In the genomic region with DNA sequence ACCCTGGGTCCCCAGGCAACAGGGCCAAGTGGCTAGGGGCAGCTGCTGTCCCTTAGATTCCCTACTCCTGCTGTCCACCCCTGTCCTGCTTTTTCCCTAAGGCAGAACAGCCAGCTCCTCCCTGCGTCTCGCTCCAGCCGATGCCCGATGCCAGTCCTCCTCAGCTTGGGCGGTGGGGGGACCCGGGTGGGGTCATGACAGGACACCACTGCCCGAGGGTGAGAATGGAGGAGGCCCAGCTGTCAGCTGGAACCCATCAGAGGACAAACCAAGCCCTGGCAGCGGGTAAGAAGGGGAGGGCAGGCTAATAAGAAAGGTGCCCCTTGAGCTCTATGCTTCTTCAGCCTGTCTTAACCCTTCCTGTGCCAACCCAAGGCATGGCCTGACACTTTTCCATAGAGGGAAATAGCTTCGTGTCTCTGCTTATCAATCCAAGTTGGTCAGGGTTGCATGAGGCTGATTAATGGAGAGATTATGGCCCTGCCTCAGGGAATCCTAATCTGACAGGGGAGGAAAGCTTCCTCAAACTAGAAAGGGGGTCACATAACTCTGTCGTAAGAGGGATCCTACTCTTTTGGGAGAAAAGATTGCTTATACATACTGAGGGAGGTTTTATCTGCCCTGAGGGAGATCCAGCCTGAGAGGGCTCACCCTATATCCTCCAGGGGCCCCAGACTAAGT, we compare ENCODE assay signal across 16 mouse cellular contexts. TPM values are rescaled to one million over a fixed set of nuclear protein-coding genes. Genes with fewer than 3 reads are reported as not detected.
DNase-seq lines count a peak whose midpoint lies in the region; TF ChIP-seq lines count a peak whose summit lies in the region.
"Had no signal": no experiment of that assay in that cellular context is flagged by ENCODE, and none has a peak within 500 bp of the region (broad histone marks: within the 10 kb centered on the region; RNA-seq: fewer than 3 reads in every experiment).

No protein-coding gene starts in this region.

- H3K79me2 ChIP-seq in heart, adult 2 months (replicated peaks; ENCODE audit: control insufficient read depth, insufficient read depth, low read length): no peaks in the 10 kb centered on the region
- no peaks in the 10 kb centered on the region for H3K79me2 ChIP-seq in MEL (ENCODE audit: control insufficient read depth, insufficient read depth, low read length, poor library complexity)

- peak overlapping the region; percentile 70 for H3K27ac ChIP-seq in heart, adult 2 months
- H3K27ac ChIP-seq in layer of hippocampus, adult 2 months: peak overlapping the region; percentile 69
- no peak overlapping the region for H3K27ac ChIP-seq in MEL (ENCODE audit: control insufficient read depth, low read depth, low read length)

- peak overlapping the region; percentile 34 for H3K9ac ChIP-seq in heart, adult 2 months (ENCODE audit: low read depth, low read length)
- no peak overlapping the region for H3K9ac ChIP-seq in MEL (ENCODE audit: control insufficient read depth, low read depth, low read length, poor library complexity, severe bottlenecking)

- no peak for TF ChIP-seq CTCF in heart, adult 2 months (IDR thresholded peaks at IDR 0.05)
- TF ChIP-seq CTCF in layer of hippocampus, adult 2 months (conservative IDR thresholded peaks at IDR 0.05): no peak
- no peak for TF ChIP-seq CTCF in MEL (IDR thresholded peaks at IDR 0.05 in 2 of 3, conservative IDR thresholded peaks at IDR 0.05 in 1 of 3; ENCODE audit: control insufficient read depth in 1 of 3, insufficient read depth in 1 of 3, low read depth in 2 of 3, low read length in 3 of 3, poor library complexity in 1 of 3, severe bottlenecking in 1 of 3)

- peaks cover 3% of the 10 kb centered on the region; the same call in 1 of the 2 replicates for H3K4me1 ChIP-seq in heart, adult 2 months (ENCODE audit: control insufficient read depth, insufficient read depth, low read length)
- peaks cover 5 to 15% of the 10 kb centered on the region in 2 experiments for H3K4me1 ChIP-seq in MEL (ENCODE audit: control insufficient read depth in 1 of 2, insufficient read depth in 2 of 2, low read length in 2 of 2)

- intact Hi-C loops in heart, adult 2 months (cut with DNase I): no loop called here

- H3K9me3 ChIP-seq in MEL (replicated peaks; ENCODE audit: insufficient read depth, low read length): no peaks in the 10 kb centered on the region

- no peak for TF ChIP-seq POLR2A in heart, adult 2 months (IDR thresholded peaks at IDR 0.05; ENCODE audit: insufficient read depth, low read depth, low read length)
- TF ChIP-seq POLR2A in MEL (IDR thresholded peaks at IDR 0.05; ENCODE audit: control insufficient read depth in 1 of 2, insufficient read depth in 1 of 2, low read depth in 1 of 2, low read length in 2 of 2, poor library complexity in 1 of 2): no peak

- H3K27me3 ChIP-seq in heart, adult 2 months (ENCODE audit: control insufficient read depth, insufficient read depth, low read length): no peaks in the 10 kb centered on the region
- H3K27me3 ChIP-seq in MEL (ENCODE audit: control insufficient read depth in 1 of 2, insufficient read depth in 2 of 2, low read length in 2 of 2): no peaks in the 10 kb centered on the region

- TF ChIP-seq RAD21 in MEL (IDR thresholded peaks at IDR 0.05; ENCODE audit: low read depth, low read length): no peak

- peak; percentile 44; the same call in 1 of the 2 replicates for TF ChIP-seq EP300 in heart, adult 2 months (IDR thresholded peaks at IDR 0.05; ENCODE audit: insufficient read depth, low read depth, low read length)
- TF ChIP-seq EP300 in MEL (IDR thresholded peaks at IDR 0.05; ENCODE audit: low read depth in 1 of 2, low read length in 2 of 2): peak; percentile 4 to 51; a peak in 2 of 4 replicates

- no peaks in the 10 kb centered on the region for H3K36me3 ChIP-seq in heart, adult 2 months (ENCODE audit: control insufficient read depth, insufficient read depth, low read length)
- H3K36me3 ChIP-seq in MEL (ENCODE audit: control insufficient read depth in 1 of 2, insufficient read depth in 2 of 2, low read length in 2 of 2): peaks cover 0 to 3% of the 10 kb centered on the region in 2 experiments; a peak in 1 of 4 replicates

- whole genome bisulfite sequencing in heart, adult 2 months: 68% methylated on average over 10 of the region's 10 CpGs

- DNase-seq in heart, adult 2 months: peak; percentile 45 to 68
- DNase-seq in heart, postnatal 4 days: no peak
- no peak for DNase-seq in layer of hippocampus, adult 2 months (ENCODE audit: low spot score in 2 of 2)
- no peak for DNase-seq in layer of hippocampus, postnatal 10 days (ENCODE audit: low spot score in 2 of 2)
- DNase-seq in MEL (ENCODE audit: low read depth, low spot score): no peak
- DNase-seq in gastrocnemius, postnatal 10 days: peak; percentile 45
- DNase-seq in thymus, postnatal 36 days: no peak
- DNase-seq in adrenal gland, postnatal 36 days: no peak
- DNase-seq: embryo, embryonic 11 days; kidney, adult 9 months; layer of hippocampus, postnatal 36 days had no signal

- H3K4me3 ChIP-seq in heart, adult 2 months: no peak overlapping the region
- H3K4me3 ChIP-seq in layer of hippocampus, adult 2 months: no peak overlapping the region
- no peak overlapping the region for H3K4me3 ChIP-seq in MEL (ENCODE audit: control insufficient read depth in 1 of 2, insufficient read depth in 1 of 2, low read depth in 2 of 2, low read length in 2 of 2)

TF ChIP-seq in MEL, 35 proteins besides CTCF, POLR2A, EP300 and RAD21:
- TF ChIP-seq GATA1 (IDR thresholded peaks at IDR 0.05; ENCODE audit: low read depth, low read length): peak; percentile 66
- TF ChIP-seq RCOR1 (IDR thresholded peaks at IDR 0.05; ENCODE audit: low read depth, low read length): peak; percentile 45; the same call in 1 of the 2 replicates
- no peak for TF ChIP-seq ZMIZ1 (IDR thresholded peaks at IDR 0.05; ENCODE audit: low read depth, low read length)
- peak; percentile 45; the same call in 1 of the 2 replicates for TF ChIP-seq SIN3A (IDR thresholded peaks at IDR 0.05; ENCODE audit: low read length)
- TF ChIP-seq ZC3H11A (IDR thresholded peaks at IDR 0.05; ENCODE audit: low read depth, low read length): no peak
- no peak for TF ChIP-seq MEF2A (IDR thresholded peaks at IDR 0.05; ENCODE audit: extremely low read depth, insufficient replicate concordance, low read depth, low read length, poor library complexity, severe bottlenecking)
- no peak for TF ChIP-seq E2F4 (IDR thresholded peaks at IDR 0.05; ENCODE audit: borderline replicate concordance, low read depth, low read length)
- no peak for TF ChIP-seq MAFK (IDR thresholded peaks at IDR 0.05; ENCODE audit: borderline replicate concordance, low read depth, low read length)
- TF ChIP-seq GABPA (IDR thresholded peaks at IDR 0.05; ENCODE audit: low read depth, low read length): no peak
- TF ChIP-seq TCF12 (IDR thresholded peaks at IDR 0.05; ENCODE audit: low read depth, low read length): peak; percentile 25; the same call in 1 of the 2 replicates
- no peak for TF ChIP-seq ZNF384 (IDR thresholded peaks at IDR 0.05; ENCODE audit: low read depth, low read length)
- TF ChIP-seq MAX (IDR thresholded peaks at IDR 0.05; ENCODE audit: low read length): 0 out of 2 replicates have a peak, but pooled peaks have one; percentile 30
- peak; percentile 57; the same call in 1 of the 2 replicates for TF ChIP-seq TBP (IDR thresholded peaks at IDR 0.05; ENCODE audit: low read depth, low read length)
- TF ChIP-seq CHD2 (IDR thresholded peaks at IDR 0.05; ENCODE audit: low read length): no peak
- TF ChIP-seq ETS1 (IDR thresholded peaks at IDR 0.05; ENCODE audit: low read depth, low read length): peak; percentile 37; the same call in 1 of the 2 replicates
- no peak for TF ChIP-seq ELF1 (IDR thresholded peaks at IDR 0.05; ENCODE audit: low read depth, low read length)

RNA-seq across cellular contexts. Expression of gene 1600014C23Rik, which starts 27.5 kb away (rescaled TPM):
- under 1 TPM in 1 of 2 experiments, not detected in 1; 0.66 TPM for total RNA-seq in heart, adult 2 months (2021)
- polyA plus RNA-seq in heart, adult 2 months (2012; rRNA removed): 0.88 TPM in 1 of 2 replicates, not detected in the other
- total RNA-seq in heart, postnatal 4 days (2021): under 1 TPM in 1 of 2 experiments, not detected in 1; 0.97 TPM
- total RNA-seq in layer of hippocampus, adult 2 months (2021): not detected
- not detected for total RNA-seq in layer of hippocampus, postnatal 10 days (2021)
- 0.81 and 2.1 TPM in 2 replicates for total RNA-seq in MEL (2012; rRNA removed)
- 1 to 10 TPM in 1 of 2 experiments, not detected in 1; 2.7 TPM for polyA plus RNA-seq in MEL (2012; ENCODE audit: insufficient read depth in 1 of 2, insufficient read length in 2 of 2, low read depth in 1 of 2, low replicate concordance in 2 of 2, missing spikeins in 1 of 2)
- total RNA-seq in gastrocnemius, postnatal 10 days (2021): not detected
- total RNA-seq in adrenal gland, postnatal 36 days (2021): not detected
- total RNA-seq: hematopoietic stem cell, adult 5-6 weeks; layer of hippocampus, postnatal 36 days; liver, adult 2 months; megakaryocyte progenitor cell, adult 5-6 weeks; neutrophil, adult 5-6 weeks had no signal
- polyA plus RNA-seq: activated CD4-positive, CD25-positive, alpha-beta regulatory T cell, adult 4 months; liver, adult 2 months had no signal

Comparison
In these comparisons a context has a peak if more than half of its experiments do, and no peak if none do; other contexts are left out.
1. DNase-seq: peak in heart, adult 2 months (2 of 2) and gastrocnemius, postnatal 10 days (single experiment); none in heart, postnatal 4 days (single experiment), layer of hippocampus, adult 2 months (0 of 2), layer of hippocampus, postnatal 10 days (0 of 2), MEL (single experiment), thymus, postnatal 36 days (0 of 2) and adrenal gland, postnatal 36 days (0 of 2).